Mouse (Mus musculus) liver, postnatal 0 days (tissue): ENCODE results near the gene Plekhg2.

Experiments
- CTCF ChIP-seq: sonication (generic); IDR thresholded peaks from 2 replicates; pipeline ENCODE4 v1.5.1; 2016; ENCODE audit warnings: antibody characterized with exemption, low read depth
- EP300 ChIP-seq: IDR thresholded peaks from 2 replicates; pipeline ENCODE4 v1.6.1; 2016; ENCODE audit warnings: antibody characterized with exemption, low read depth, mild to moderate bottlenecking

DNA sequence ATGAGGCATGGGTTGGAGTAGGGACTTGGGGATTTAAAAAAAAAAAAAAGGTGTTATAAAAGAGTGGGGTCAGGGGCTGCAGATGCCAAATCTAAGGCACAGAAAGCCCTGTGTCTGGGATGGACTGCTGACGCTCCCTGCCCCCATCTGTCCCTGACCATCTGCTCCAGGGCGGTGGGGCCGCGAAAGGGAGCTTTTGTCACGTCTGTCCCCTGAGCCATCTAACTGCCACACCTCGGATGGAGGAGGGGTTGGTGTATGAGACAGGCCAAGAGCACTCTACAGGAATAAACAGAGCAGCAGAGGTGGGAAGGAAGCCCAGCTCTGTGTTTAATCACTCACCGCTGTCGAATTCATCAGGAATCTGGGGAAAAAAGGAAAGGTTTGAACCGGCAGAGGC lies 62.7 kb downstream of the Plekhg2 start:
- TF ChIP-seq EP300: no peak
- no peak for TF ChIP-seq CTCF
